Mouse (Mus musculus) heart, embryonic 11.5 days (tissue): ENCODE measurements around the gene Wnt5b. TPM values are rescaled to one million over a fixed set of nuclear protein-coding genes. Genes with fewer than 3 reads are reported as not detected.

Experiments used
- ATAC-seq: fragments of 200-750 bp; cut with Nextera tagmentation; replicated peaks from 2 replicates; pipeline ENCODE4 v1.8.0; 2017; ENCODE audit warnings: moderate library complexity; ENCODE audit not compliant: insufficient number of reproducible peaks, low FRiP score, low TSS enrichment
- H3K27ac ChIP-seq: fragments of 300-500 bp; sonication (generic); 2 replicates; pipeline ENCODE4 v1.5.1; 2014; ENCODE audit warnings: mild to moderate bottlenecking, low read depth, low read length
- H3K27me3 ChIP-seq: fragments of 300-500 bp; sonication (generic); 2 replicates; pipeline ENCODE4 v1.6.1; 2014; ENCODE audit warnings: mild to moderate bottlenecking, low read length, mixed read lengths; ENCODE audit not compliant: control insufficient read depth, insufficient read depth
- H3K36me3 ChIP-seq: fragments of 300-500 bp; sonication (generic); 2 replicates; pipeline ENCODE4 v1.6.1; 2014; ENCODE audit warnings: mild to moderate bottlenecking, low read length, moderate library complexity, mixed read lengths; ENCODE audit not compliant: control insufficient read depth, insufficient read depth
- H3K4me1 ChIP-seq: fragments of 300-500 bp; sonication (generic); 2 replicates; pipeline ENCODE4 v1.6.1; 2014; ENCODE audit warnings: low read length; ENCODE audit not compliant: control insufficient read depth, insufficient read depth
- H3K4me2 ChIP-seq: fragments of 300-500 bp; sonication (generic); 2 replicates; pipeline ENCODE4 v1.6.1; 2014; ENCODE audit warnings: mild to moderate bottlenecking, moderate library complexity
- H3K4me3 ChIP-seq: fragments of 300-500 bp; sonication (generic); 2 replicates; pipeline ENCODE4 v1.5.1; 2014; ENCODE audit warnings: low read depth, low read length
- H3K9ac ChIP-seq: fragments of 300-500 bp; sonication (generic); 2 replicates; pipeline ENCODE4 v1.6.1; 2014; ENCODE audit warnings: mild to moderate bottlenecking, low read depth, low read length, moderate library complexity
- H3K9me3 ChIP-seq: fragments of 300-500 bp; sonication (generic); replicated peaks from 2 replicates; pipeline ENCODE4 v1.6.1; 2016; ENCODE audit warnings: low read length; ENCODE audit not compliant: control insufficient read depth
- WGBS: fragments of 180-500 bp; shearing (Covaris S2); extraction: QIAGEN DNeasy Blood & Tissue Kit; methylation state at CpG from one replicate; pipeline ENCODE4 v1.1.7; 2014; ENCODE audit not compliant: insufficient replicate concordance; 5-methylcytosine and 5-hydroxymethylcytosine counted together
- polyA plus RNA-seq: library from polyadenylated mRNA; unstranded; fragments of >200 nt; fragmentation: Nextera tagmentation; extraction: Ambion mirVana; gene quantifications from 2 replicates; pipeline ENCODE4 v1.2.1, GENCODE M21; 2014

Gene Wnt5b
- polyA plus RNA-seq, 1 experiment from 2014 or later: 7.3 TPM

GRCm38 (mm10) chr6:119544518-119544864 lies 344 bp upstream of the Wnt5b start:
- peak overlapping the region; percentile 98 for H3K4me2 ChIP-seq
- H3K36me3 ChIP-seq: no peaks in the 10 kb centered on the region
- 0 out of 2 replicates have a peak overlapping the region, but pooled peaks have one; percentile 10 for H3K27ac ChIP-seq
- H3K4me3 ChIP-seq: peak overlapping the region; percentile 75
- H3K27me3 ChIP-seq: peaks cover 40% of the 10 kb centered on the region
- WGBS: 4% methylated on average over 14 of the region's 14 CpGs
- peak; percentile 47; the same call in 1 of the 2 replicates for ATAC-seq
- peak overlapping the region; percentile 71 for H3K9ac ChIP-seq
- peaks cover 7% of the 10 kb centered on the region; the same call in 1 of the 2 replicates for H3K4me1 ChIP-seq
- no peaks in the 10 kb centered on the region for H3K9me3 ChIP-seq

- Histone ChIP-seq H3K27ac (no peak overlapping the region), H3K4me1 (peaks cover 7% of the 10 kb centered on the region; the same call in 1 of the 2 replicates), H3K4me3 (peak overlapping the region; percentile 75), H3K36me3 (no peaks in the 10 kb centered on the region), H3K4me2 (peak overlapping the region; percentile 98), H3K9ac (peak overlapping the region; percentile 71), H3K27me3 (peaks cover 40% of the 10 kb centered on the region), H3K9me3 (no peaks in the 10 kb centered on the region)
- 2% methylated on average over 30 of the region's 30 CpGs for WGBS
- 0 out of 2 replicates have a peak, but pooled peaks have one; percentile 23 for ATAC-seq
Measured at GRCm38 (mm10) chr6:119543456-119543802, 718 bp downstream of the Wnt5b start.

- no peak for ATAC-seq
- Histone ChIP-seq H3K36me3 (no peaks in the 10 kb centered on the region), H3K4me2 (no peak overlapping the region), H3K27ac (no peak overlapping the region), H3K4me1 (peaks cover 1% of the 10 kb centered on the region; the same call in 1 of the 2 replicates), H3K4me3 (no peak overlapping the region), H3K9ac (no peak overlapping the region), H3K27me3 (peaks cover 3% of the 10 kb centered on the region; the same call in 1 of the 2 replicates), H3K9me3 (no peaks in the 10 kb centered on the region)
- 78% methylated on average over 12 of the region's 12 CpGs for WGBS
Measured at GRCm38 (mm10) chr6:119535867-119536266, 8.3 kb downstream of the Wnt5b start.

GRCm38 (mm10) chr6:119533170-119533709 lies 10.9 kb downstream of the Wnt5b start:
- Histone ChIP-seq H3K27ac (no peak overlapping the region), H3K9me3 (no peaks in the 10 kb centered on the region), H3K4me2 (no peak overlapping the region), H3K4me1 (no peaks in the 10 kb centered on the region), H3K4me3 (no peak overlapping the region), H3K27me3 (no peaks in the 10 kb centered on the region), H3K36me3 (no peaks in the 10 kb centered on the region), H3K9ac (no peak overlapping the region)
- ATAC-seq: no peak
- 82% methylated on average over 9 of the region's 9 CpGs for WGBS

GRCm38 (mm10) chr6:119529659-119530058 lies 14.5 kb downstream of the Wnt5b start:
- no peak for ATAC-seq
- Histone ChIP-seq H3K27me3 (no peaks in the 10 kb centered on the region), H3K4me2 (no peak overlapping the region), H3K4me1 (no peaks in the 10 kb centered on the region), H3K27ac (no peak overlapping the region), H3K9ac (no peak overlapping the region), H3K4me3 (no peak overlapping the region), H3K36me3 (no peaks in the 10 kb centered on the region), H3K9me3 (no peaks in the 10 kb centered on the region)
- 64% methylated on average over 3 of the region's 3 CpGs for WGBS

- 70% methylated on average over 5 of the region's 5 CpGs for WGBS
- Histone ChIP-seq H3K27ac (no peak overlapping the region), H3K36me3 (no peaks in the 10 kb centered on the region), H3K27me3 (no peaks in the 10 kb centered on the region), H3K9me3 (no peaks in the 10 kb centered on the region), H3K9ac (no peak overlapping the region), H3K4me2 (no peak overlapping the region), H3K4me1 (peaks cover 5% of the 10 kb centered on the region; the same call in 1 of the 2 replicates), H3K4me3 (no peak overlapping the region)
- ATAC-seq: no peak
Measured at GRCm38 (mm10) chr6:119526498-119526897, 17.6 kb downstream of the Wnt5b start.

- Histone ChIP-seq H3K9ac (no peak overlapping the region), H3K27ac (no peak overlapping the region), H3K27me3 (no peaks in the 10 kb centered on the region), H3K9me3 (no peaks in the 10 kb centered on the region), H3K4me3 (no peak overlapping the region), H3K4me2 (no peak overlapping the region), H3K4me1 (peaks cover 11% of the 10 kb centered on the region), H3K36me3 (no peaks in the 10 kb centered on the region)
- WGBS: 42% methylated on average over 3 of the region's 3 CpGs
- no peak for ATAC-seq
Measured at GRCm38 (mm10) chr6:119521931-119522391, 22.2 kb downstream of the Wnt5b start.

- Histone ChIP-seq H3K36me3 (no peaks in the 10 kb centered on the region), H3K4me2 (no peak overlapping the region), H3K9me3 (no peaks in the 10 kb centered on the region), H3K27me3 (no peaks in the 10 kb centered on the region), H3K27ac (no peak overlapping the region), H3K4me1 (peaks cover 11% of the 10 kb centered on the region), H3K9ac (no peak overlapping the region), H3K4me3 (no peak overlapping the region)
- 73% methylated on average over 3 of the region's 3 CpGs for WGBS
- no peak for ATAC-seq
Measured at GRCm38 (mm10) chr6:119521482-119521900, 22.7 kb downstream of the Wnt5b start.

- Histone ChIP-seq H3K4me1 (peaks cover 11% of the 10 kb centered on the region), H3K27me3 (no peaks in the 10 kb centered on the region), H3K36me3 (no peaks in the 10 kb centered on the region), H3K4me2 (no peak overlapping the region), H3K9ac (no peak overlapping the region), H3K4me3 (no peak overlapping the region), H3K27ac (no peak overlapping the region), H3K9me3 (no peaks in the 10 kb centered on the region)
- no peak for ATAC-seq
- WGBS: 37% methylated on average over 9 of the region's 9 CpGs
Measured at GRCm38 (mm10) chr6:119520731-119521130, 23.4 kb downstream of the Wnt5b start.
